Mouse (Mus musculus) neural tube, embryonic 10.5 days (tissue): Measurements from ENCODE around the gene Gm10376.
"Not testable (repeated sequence)": the region's sequence is repeated elsewhere in the genome, so short reads cannot be mapped to it uniquely, and the experiment has no call there.

Experiments
- DNase-seq: peaks from one replicate; pipeline ENCODE4 v3.0.0-alpha.2; 2017; ENCODE audit warnings: low spot score; ENCODE audit errors: extremely low spot score

The Gm10376 gene

GRCm38 (mm10) chr14:43015528-43015927 is at the start of gene Gm10376:
Gene Gm10376 (minus strand): TSS chr14:43015628.
- DNase-seq: not testable (repeated sequence)

DNA sequence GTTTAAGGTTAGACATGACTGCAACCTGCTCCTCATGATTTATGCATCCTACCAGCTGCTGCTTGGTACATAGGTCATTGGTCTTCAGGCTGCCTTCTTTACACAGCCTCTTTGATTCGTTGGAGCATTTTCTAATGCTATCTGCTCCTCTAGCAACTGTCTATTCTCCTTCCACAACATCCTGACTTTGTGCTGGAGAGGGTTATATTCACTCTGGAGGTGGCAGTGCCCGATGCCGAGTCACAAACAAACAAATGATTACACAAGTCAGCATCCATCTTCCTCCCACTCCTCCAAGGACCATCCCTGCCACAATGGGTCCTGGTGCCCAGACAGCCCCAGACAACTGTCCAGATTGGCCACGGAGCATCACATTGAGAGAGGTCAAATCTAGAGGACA is 44.8 kb upstream of the Gm10376 start:
- DNase-seq: not testable (repeated sequence)

- DNase-seq: not testable (repeated sequence)
Measured at GRCm38 (mm10) chr14:43058063-43058462, 42.6 kb upstream of the Gm10376 start.

DNA sequence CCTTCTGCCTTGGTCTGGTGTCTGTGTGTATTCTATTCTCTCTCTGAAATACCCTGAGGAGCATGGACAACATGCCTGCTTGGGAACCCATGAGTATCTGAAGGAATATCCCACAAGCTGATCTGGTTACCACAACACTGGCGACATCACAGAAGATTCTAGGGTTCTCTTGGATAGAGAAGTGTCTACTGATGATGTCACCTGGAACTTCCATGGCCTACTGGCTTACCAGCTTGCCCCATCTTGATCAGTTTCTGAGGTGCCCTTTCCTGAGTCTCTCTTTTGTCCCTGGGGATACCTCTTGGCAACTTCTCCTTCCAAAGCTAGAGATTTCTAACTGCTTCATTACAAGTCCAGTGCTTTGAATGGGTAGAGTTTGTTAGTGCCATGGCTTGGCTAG is 21.9 kb downstream of the Gm10376 start, which contains the start of gene Gm8082:
Gene Gm8082, minus strand, starts transcription at position 101 of the 400 bp plus-strand sequence.
- DNase-seq: not testable (repeated sequence)
